Mouse (Mus musculus) retina, adult 2 months (tissue): ENCODE measurements at regions not wholly inside any gene's neighbourhood (a gene's known extent, or its start where the extent isn't known, plus 50 kb on each side); places are given as distances from the start of the nearest gene placed in this dataset.

Experiments used
- DNase-seq: peaks from one replicate; pipeline ENCODE4 v3.0.0-alpha.2; 2012; ENCODE audit warnings: low read depth, low spot score

DNA sequence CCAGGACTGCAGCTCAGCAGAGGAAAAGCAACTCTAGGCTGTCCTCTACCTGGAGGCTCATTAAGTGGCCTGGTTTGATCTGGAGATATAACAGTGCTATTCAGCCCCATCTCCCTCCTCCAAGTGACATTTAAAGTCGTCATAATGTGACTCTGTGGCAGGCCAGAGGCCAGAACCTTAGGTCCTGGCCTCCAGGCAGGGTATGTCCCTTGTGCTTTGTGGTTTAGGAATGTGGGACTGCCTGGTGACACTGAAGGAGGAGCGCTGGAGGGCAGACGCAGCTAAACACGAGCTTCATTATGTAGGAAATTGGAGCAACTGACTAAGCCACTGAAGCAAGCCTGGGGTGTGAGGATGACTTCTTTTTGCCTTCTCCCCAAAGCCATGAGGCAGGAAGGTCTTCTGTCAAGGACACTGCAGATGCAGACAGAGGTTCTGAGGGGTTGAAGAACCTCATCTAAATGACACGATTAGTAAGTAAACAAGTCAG lies 290.9 kb upstream of the Id2 start:
- no peak for DNase-seq

DNA sequence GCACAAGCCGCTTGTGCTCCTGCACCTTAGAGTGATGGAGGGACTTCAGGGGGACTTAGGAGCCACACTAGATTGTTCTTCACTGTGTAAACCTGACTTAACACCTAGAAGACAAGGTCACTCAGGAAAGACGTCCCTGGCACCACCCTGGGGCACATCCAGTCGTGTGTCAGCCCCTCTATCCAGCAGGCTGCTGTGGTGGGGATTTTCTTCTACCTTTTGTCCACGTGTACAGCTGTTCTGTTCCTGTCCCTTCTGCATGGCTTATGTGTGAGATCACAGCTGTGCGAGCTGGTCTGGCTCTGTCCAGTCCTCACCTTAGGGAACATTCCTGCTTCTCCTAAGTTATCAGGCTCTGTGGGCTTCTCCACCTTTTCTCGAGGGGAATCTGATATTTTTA lies 286.0 kb upstream of the Id2 start:
- DNase-seq, result no peak

GRCm38 (mm10) chr12:25382475-25382874 lies 285.5 kb upstream of the Id2 start:
- no peak for DNase-seq

DNA sequence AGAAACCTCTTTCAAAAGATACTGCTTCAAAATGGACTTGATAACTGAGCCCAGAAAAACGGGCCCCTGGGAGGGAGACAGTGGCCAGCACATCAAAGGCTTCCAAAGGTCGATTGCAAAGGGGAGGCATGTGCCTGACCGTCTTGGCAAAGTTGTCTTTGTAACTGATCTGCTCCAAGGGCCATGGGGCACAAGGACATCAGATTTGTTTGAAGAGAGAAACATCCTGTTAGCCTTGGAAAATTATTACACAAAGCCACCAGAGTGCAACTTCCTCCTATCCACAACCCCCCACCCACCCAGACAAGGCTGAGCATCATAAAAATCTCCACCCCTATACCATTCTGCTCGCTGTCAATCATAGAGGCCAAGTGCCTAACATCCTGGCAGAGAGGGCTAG lies 284.7 kb upstream of the Id2 start:
- DNase-seq, result no peak

DNA sequence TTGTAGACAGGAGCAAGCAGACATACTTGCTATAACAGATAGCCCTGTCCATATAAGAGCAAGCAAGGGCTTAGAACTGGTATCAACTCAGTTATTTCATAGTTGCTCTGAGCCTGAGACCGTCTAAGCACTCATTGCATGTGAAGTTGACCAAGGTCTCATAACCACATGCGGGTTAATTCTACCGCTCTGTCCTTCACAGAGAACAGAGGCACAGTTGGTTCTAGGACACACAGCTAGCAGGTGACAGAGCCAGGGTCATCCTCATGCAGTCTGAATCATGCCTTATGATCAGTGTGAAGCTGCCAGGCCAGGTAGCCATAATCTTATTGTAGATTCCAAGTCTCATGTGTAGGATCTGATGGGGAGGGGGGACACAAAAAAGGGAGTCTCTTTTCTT lies 283.1 kb upstream of the Id2 start:
- no peak for DNase-seq

DNA sequence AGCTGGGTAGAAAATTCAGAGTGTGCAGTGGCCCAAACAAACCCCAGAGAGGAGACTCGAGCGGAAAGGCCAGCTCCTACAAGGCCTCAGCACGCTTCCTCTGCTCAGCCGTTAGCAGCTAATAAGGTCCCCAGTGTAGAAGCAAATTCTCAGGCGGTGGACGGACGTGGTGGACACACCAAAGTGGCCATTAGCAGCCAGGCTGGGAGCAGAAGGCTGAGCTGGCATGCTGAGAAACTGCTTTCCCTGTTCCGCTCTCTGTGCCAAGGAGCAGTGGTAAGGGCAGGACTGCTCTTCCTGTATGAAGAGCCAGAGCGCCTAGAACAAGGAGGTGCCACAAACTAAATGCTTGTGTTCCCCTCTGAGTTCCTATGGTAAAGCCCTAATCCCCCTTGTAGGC lies 282.1 kb upstream of the Id2 start:
- DNase-seq, result no peak

DNA sequence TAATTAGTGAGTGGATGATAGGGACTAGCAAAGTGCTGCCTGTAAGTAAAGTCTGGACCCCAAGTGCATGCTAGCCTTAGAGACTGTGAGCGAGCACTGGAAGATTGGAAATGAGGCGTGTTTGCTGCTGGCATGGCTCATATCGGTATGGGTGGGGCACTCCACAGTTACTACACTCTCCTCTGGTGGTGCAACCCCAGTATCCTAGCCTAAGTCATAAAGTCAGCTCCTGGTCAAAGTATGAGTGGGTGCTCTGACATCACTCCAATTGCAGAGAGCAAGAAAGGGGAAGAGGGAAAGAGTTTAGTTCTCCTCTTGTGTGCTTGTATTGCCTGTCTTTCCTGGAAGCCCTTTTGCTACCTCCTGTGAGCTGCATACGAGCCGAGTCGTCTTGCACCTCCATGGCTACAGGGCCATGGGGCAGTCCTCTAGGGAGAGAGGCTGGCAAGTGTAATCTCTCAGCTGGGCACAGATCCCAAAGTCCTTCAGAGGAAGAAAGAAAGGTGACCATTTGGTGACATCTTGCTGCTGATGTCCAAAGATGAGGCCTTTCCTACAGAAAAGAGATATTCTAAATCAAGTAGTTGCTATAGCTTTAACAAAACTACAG lies 281.2 kb upstream of the Id2 start:
- no peak for DNase-seq

DNA sequence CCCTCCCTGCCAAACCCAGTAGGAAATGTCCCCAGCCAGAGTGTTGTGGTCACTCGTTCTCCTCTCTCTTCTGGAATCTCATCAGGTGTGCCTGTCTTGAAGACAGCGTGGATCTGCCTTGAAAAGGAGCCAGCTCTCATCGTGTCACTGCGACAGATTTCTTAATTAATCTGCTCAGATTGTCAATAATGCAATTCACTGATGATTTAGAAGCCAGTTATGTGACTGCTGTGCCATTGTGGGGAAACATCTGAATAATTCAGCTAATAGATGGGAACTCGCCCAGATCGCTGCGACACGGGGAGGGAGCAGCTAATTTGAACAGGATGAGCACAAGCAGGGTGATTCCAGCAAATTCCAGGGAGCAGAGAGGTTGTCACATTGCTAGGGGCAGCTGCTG lies 279.5 kb upstream of the Id2 start:
- no peak for DNase-seq

DNA sequence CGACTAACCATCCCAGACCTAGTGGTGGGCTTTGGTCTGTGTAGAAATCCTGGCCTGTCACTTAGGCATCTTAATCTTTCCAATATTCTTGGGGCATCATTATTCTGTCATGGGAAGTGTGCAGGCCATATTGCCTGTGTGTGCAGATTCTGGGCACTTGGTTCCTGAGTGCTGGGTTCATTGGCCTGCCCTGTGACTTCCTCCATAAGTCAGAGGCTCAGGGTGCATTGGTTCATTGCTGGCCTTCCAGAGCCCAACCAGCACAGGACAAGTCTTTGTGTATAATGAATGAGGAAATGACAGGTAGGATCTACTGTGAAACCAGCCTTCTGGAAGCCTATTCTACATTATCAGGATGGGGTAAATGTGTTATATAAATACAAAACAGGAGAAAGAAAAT lies 270.6 kb upstream of the Id2 start:
- DNase-seq, result no peak

- no peak for DNase-seq
Measured at GRCm38 (mm10) chr12:25365600-25366267, 268.8 kb upstream of the Id2 start.

DNA sequence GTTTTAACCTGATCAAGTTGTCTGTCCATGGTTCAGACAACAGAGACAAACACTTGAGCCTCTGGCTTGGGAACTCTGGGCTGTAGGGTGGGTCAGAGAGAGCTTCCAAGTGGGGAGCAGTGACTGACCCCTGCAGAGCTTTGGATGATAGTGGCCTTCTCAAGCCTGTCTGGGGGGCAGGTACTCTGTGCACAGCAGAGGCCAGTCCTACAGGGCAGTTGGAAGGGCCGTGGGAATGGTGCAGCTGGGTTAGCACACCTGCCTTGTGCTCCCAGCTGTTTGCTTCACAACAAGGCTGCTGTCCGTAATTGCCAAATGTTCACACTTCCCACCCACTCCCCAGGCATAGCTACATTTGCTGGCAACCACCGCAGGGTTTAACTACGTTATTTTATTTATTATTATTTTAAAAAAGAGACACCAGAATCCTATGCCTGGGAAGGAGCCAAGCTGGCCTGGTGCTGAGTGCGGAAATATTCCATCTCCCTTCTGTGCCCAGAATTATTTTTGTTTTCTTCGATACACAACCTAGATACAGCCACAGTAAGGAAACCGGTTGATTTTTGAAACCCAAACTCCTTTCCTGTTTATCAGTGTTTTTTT lies 268.1 kb upstream of the Id2 start:
- DNase-seq, result no peak

DNA sequence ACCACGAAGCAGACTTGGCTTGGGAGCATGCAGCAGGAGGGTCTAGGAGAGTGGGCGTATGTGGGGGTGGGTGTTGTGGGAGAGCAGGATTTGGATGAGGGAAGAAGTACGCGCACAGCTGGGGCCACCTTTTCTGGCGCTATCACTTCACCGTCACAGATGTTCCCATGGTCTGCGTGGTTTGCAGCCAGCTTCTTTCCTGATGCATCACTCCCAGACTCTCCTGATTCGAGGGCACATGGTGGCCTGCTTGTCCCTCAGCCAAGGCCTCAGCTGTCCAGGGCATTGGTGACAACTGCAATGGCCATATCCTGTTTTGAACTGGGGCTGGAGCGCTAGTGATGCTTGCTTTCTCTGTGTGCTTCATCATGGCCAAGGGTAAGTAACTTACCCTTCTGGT lies 266.9 kb upstream of the Id2 start:
- DNase-seq, result no peak

GRCm38 (mm10) chr12:25363341-25363740 lies 266.4 kb upstream of the Id2 start:
- DNase-seq, result no peak

GRCm38 (mm10) chr12:25362771-25363170 lies 265.8 kb upstream of the Id2 start:
- DNase-seq, result no peak

- no peak for DNase-seq
Measured at GRCm38 (mm10) chr12:25360726-25361125, 263.8 kb upstream of the Id2 start.

DNA sequence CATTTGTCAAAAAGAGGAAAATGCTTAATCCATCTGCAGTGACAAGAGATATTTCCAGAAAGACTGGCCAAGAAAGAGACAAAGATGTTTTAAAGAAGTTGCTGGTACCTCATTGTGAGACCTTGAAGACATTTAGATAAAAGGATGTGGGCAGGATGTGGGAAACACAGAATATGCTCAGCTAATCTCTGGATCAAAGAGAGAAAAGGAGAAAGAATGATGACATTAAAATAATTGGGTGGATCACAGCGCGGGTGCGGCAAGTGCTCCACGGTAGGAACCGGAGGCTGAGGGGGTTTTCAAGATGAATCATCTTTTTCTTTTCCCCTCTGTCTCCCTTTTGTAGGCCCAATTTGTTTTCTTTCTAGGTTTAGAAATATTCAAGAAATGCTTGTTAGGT lies 263.0 kb upstream of the Id2 start:
- no peak for DNase-seq

DNA sequence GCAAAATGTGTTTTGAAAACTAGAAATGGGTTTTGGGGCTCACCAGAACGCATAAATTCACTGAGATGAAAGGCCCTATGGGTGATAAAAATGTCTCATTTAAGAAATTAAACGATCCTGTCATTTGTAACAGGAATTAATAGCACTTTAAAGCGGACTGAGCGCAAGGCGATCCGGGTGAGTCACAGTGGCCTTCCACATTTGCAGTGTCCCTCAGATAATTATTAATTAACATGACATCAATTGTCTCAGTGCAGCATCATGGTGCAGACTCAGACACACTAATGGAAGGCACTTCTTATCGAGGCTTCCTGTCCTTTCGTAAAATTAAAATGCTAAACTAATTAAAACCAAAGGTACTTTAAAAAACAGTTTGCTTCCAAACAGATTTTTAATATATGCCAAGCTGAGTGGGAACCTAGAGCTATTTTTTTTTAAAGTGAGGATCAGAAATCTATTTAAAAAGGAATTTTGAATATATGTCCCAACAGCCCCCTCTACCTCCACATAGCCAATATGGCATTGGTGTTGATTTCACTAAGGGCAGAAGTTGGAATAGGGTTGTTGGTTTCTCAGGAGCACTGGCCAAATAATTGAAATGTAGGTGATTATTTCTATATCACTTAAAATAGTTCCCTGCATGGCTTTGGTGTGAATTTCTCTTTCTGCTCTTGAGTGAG lies 262.0 kb upstream of the Id2 start:
- no peak for DNase-seq

GRCm38 (mm10) chr12:25356774-25357173 lies 259.8 kb upstream of the Id2 start:
- no peak for DNase-seq

- DNase-seq, result no peak
Measured at GRCm38 (mm10) chr12:25355217-25355616, 258.3 kb upstream of the Id2 start.

DNA sequence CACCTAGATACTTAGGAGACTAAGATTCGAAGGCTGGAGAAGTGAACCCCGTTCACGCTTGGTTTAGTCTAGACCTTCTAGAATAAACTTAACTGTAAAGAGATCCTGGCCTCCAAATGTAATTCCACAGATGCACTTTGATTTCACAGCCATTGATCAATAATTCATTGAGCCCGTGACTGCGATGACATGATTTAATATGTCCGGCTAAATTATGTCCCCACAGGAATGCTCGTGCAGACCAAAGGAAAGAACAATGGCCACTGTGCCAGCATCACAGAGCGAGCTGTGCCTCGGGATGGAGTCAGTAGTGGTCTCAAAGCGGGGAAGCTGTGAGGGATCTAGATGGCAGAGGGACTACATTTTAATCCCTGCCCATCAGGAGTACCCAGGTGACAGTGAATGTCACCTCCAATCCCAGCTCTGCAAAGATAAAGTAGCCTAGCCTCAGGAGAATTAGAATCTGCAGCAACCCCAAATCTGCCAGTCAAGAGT lies 256.5 kb upstream of the Id2 start:
- no peak for DNase-seq

DNA sequence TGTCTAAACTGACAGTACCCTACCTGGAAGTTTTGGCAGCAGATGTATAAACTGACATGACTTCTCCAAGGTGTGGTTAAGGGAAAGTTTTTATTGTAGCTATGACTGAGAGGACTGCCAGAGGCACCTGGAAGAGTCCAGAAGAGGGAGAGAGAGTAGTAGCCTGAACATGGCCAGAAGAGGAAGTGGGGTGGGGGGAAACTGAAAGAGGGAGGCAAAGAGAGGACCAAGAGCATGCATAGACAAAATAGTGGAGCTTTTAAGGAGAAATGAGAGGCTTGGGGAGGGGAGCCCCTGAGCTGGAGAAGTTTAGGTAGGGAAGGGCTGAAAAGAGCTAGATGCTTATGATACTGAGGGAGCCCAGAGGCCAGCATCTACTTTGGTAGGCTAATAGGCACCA lies 255.2 kb upstream of the Id2 start:
- DNase-seq, result no peak

DNA sequence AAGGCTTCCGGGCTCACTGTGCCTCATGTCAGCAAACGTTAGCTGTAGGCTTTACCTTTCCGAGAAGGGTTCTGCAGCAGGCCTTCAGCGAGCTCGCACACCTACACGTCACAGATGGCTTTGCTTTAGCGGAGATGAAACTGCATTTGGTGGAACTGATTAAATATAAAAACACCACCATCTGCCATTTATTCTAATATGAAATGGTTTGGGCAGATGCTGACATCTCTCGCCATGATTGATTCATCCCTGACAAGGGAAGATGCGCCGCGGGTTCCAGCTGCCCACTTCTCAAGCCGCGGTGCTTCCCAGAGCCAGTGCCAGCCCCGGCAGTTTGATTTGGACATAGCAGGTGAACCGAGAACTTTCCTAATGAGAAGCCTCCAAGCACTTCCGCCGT lies 247.4 kb upstream of the Id2 start:
- no peak for DNase-seq

- DNase-seq, result no peak
Measured at GRCm38 (mm10) chr12:25338771-25339170, 241.8 kb upstream of the Id2 start.
